Mouse (Mus musculus) natural killer cell, adult 2 months (primary cell): ENCODE measurements around the gene Rnf181.

ENCODE experiments used
- DNase-seq, 2 experiments: peaks; one replicate each; pipeline ENCODE4 v3.0.0; 2022; ENCODE audit warnings: low spot score in 2 of 2

Gene Rnf181

DNA sequence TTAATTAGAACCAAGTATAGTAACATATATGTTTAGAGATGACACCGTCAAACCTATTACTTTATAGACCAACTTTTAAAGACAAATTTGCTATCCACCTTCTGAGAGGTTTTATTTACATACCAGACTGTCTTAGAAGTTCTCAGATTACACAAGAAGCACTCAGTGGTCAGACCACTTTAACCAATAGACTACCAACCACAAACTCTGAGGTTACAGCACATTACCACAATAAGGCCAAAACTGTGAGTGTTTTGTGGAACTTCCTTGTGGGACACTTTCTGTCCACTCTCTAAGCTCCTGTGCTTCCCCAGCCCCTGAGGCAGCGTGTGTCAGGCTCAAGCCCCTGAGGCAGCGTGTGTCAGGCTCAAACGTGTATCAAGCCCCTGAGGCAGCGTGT, 37.7 kb downstream of the Rnf181 start:
- no peak for DNase-seq

DNA sequence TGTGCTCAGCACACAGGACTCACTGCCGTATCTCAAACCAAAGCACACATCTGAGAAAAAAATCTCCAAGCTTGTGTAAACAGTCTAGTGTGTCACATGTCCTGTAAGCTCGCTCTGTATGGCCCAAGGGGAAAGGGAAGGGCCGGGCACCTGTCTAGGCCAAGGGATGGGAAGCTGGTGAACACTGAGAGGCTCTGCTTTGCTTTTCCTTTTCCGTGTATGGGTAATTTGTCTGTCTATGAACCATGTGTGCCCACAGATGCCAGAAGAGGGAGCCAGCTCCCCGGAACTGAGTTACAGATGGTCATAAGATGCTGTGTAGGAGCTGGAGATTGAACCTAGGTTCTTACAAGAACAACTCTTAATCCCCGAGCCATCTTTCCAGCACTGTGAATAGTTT, 40.5 kb downstream of the Rnf181 start:
- DNase-seq, result peak in 1 of 2 experiments; percentile 28

DNA sequence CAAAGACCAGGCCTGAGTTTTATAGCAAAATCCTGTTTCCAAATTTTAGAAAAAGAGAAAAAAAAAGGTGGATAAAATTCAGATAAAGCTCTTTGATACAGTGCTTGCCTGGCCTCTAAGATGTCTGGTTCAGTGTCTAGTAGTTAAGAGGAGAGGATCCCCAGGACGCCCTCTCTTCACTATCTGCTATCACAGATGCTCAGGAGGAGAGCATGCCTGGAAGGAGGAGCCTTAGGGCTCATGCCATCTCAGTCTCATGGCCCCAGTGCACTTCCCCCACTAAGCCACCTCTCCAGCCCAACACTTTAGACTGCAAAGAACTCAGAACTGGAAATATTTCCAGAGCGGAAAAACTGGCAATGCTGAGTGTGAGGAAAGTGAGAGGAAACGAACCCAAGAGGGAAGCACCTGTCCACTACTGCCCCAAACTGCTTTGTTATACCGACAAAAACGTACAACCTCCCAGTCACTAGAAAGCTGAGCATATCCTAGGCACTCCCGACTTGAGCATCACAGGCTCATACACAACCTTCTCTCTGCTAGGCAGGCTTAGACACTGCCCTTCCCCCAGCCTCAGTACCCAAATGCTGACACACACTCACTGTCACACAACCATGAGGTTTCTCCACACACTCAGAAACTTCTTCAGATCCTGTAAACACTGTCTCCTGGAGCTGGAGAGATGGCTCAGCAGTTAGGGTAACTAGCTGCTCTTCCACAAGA, 42.8 kb downstream of the Rnf181 start:
- DNase-seq, result no peak

DNA sequence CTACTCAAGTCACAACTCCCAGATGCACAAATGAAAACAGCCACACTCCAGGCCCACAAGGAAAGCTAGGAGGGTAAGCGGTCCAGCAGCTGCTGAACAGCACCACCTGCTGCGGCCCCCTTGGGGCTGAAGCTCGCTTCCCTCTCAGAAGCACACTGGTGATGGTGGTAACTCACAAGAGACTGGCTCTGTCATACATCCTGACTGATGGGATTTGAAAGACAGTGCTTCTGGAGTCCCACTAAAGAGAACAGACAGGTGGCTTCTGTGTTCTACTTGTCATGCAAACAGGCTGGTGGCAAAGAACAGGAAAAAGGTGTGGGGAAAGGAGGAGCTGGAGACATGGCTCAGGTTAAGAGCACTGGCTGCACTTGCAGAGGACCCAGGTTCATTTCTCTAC, 43.8 kb downstream of the Rnf181 start:
- no peak for DNase-seq

DNA sequence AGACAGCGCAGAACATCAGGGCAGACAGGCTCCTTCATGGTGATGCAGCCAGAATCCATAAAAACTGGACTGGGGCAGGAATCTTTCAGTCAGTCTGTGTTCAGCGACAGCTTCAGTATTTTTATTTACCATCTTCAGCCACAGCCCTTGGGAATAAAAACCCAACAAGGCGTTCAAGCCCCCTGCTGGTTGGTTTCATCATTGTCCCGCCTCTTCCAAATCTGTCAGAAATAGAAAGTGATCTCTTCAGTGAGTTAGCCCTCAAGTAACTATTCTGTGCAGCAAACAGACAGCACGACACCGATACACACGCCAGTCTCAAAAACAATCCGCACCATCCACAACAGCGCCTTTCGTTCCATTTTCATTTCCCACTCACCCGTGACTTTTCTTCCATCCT, 47.7 kb downstream of the Rnf181 start:
- DNase-seq, result no peak

DNA sequence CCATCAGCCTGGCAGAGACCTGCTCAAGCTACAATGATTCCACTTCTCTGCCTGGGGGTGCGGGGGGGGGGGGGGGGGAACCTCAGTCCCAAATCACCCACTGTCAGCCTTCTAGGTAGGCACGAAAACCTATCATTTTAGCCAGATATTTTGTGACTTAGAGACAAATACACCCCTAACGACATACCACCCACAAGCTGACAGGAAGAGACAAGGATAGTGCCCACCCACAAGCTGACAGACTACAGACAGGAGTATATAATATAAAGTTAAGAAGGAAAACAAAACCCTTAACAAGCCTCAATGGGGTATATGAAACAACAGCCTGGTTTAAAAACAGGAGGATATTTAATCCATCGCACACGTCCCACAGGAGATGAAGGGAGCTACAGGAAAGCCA, 48.3 kb downstream of the Rnf181 start:
- no peak for DNase-seq

DNA sequence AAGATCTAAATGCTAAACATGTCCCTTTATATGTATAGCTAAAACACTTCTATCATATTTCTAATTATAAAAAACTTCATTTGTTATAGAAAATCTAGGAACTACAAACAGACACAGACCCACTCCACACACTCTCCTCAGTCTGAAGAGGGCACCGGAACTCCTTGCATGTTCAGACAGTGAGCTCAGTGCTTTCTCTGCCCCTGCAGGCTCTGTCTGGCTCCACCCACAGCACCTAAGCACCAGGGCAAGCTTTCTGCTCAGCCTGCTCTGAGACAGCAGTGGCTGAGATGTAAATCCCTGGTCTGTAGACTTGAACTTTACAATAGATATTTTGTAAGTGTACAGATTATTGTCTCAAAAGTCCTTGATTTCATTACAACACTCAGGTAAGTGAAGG, 50.7 kb downstream of the Rnf181 start:
- DNase-seq, result no peak

DNA sequence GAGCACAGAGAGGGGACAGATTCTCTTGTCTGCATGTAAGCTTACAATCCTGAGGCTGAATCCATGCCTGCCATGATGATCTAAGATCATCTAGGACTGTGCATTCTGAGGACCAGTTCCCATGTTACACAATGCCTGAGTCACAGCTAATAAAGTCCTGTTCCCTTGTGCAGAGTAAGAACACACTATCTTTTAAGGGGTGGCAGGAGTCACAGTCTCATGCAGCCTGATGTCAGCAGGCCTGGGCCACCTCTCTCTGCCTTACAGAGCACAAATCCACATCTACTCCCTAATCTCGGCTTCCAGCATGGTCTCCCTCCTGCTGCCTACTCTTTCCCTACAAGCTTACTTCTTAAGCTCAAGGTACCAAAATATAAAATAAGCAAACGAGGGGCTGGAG, 51.4 kb downstream of the Rnf181 start:
- DNase-seq, result no peak

DNA sequence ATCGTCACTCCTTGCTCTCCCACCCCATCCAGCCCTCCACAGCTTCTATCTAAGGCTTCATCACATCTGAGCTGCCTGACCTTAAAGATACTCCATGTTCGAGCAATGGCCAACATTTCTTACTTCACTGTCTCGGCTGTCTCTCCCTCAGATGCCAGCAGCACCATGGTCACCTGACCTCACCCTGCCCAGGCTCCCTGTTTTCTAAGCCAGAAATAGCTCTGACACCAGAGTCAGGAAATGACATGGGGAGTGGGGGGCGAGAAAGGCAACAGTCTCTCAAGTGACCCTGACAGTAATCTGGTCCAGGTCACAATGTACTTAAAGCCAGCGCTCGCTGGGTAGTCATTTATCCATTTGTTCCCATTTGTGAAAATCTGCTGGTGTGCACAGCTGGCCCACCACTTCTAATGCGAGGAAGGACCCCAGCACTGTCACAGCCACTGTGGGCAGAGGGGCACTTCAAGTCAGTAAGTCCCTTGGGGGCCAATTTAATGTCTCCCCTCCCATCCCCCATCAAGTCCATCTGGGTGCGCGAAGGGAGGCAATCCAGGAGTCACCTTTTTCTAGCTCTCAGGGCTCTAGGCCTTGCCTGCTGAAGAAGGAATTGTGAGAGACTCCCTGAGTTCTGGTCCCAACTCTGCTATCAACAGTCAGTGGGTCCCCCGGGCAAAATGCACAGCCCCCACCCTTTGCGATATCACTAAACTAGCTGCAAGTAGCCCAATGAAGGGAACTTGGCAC, 53.5 kb downstream of the Rnf181 start:
- no peak for DNase-seq

DNA sequence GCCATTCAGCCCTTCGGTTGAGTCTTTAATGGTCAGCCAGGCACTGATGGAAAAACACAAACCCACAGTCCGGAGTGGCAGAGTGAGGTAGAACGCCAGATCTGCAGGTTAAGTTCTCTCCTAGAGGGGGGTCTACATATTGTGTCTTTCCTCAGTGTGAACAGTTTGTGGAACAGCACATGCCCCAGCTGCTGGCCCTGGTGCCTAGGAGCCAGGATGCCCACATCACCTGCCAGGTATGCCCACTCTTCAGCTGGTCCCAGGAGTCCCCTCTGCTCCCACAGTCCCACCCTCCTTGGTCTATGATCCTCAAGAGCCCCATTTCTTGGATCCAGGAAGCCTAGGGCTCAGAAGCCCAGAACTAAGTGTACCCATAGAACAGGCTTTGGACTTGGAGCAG, 54.6 kb downstream of the Rnf181 start:
- no peak for DNase-seq
